Mouse (Mus musculus): Measurements from ENCODE around the gene Ascc2. TPM values are rescaled to one million over a fixed set of nuclear protein-coding genes. Genes with fewer than 3 reads are reported as not detected.

Ascc2 gene
- total RNA-seq, 4 experiments from 2014 or later: 16.3 to 20.8 (median 18.2) TPM

DNA sequence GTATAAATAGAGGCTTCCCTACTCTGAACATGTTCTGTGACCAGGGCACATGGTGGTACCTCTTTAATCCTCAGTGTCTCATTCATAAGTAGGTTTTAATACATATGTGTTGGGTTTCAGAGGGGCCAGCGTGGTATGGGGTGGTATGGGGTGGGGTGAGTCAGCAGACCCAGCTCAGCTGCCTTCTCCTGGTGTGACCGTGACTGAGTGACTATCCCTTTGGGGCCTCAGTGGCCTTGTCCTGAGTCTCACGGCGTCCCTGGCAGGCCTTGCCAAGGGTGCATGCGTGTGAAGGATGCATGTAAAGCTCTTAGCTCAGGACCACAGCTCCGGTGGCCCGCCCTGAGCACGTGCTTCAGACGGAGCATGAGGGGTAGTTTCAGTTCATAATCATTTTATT lies 82.4 kb downstream of the Ascc2 start:
- DNase-seq (ENCODE audit: low spot score in 2 of 2): no peak

DNA sequence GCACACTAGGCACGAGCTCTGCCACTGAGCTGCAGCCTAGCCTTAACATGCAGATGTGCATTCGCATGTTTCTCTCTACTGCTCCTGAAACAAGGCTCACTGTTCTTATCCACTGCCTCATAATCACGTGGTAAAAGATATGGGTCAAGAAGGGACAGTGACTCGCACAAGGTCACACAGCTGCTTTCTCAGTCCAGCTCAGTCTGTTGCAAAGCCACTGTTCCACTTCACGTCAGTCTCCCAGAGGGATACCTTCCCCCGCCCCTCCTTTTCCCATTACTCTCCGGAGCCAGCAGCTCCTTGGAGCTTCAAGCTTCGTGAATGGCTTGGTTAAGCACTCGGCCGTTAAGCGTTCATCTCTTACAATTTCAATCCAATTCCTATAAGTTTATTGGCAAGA lies 82.8 kb downstream of the Ascc2 start:
- DNase-seq (ENCODE audit: low spot score in 2 of 2): no peak

DNA sequence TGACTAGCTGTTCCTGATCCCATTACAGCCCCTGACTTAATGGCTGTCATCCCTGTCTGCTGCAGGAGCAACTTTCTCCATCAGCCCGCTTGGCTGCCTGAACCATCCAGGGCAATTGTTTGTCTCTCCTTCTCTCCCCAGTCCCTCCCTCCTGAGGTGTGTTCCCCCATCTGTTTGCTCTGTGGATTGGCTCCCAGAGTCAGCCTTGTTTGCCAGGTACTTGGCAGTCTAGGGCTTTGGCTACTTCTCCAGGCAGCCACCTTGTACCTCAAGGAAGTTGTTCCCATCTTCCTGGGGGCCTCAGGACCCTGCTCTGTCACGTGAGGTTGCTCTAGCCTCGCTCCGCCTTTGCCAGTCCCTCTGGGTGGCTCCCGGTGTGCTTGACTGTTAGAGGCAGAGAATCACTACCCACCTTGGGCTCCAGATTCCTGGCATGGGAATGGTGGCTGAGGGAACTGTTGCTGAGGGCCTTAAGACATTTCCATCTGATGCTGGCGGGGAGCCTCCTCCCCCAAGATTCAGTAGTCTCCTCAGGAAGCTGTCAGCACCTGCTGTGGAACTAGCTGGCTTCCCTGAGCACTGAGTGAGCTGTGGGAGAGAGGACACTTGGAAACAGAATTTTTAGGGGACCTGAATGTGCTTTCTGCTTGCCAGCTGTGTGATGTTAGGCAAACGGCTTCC lies 83.5 kb downstream of the Ascc2 start:
- no peak for DNase-seq (ENCODE audit: low spot score in 2 of 2)

DNA sequence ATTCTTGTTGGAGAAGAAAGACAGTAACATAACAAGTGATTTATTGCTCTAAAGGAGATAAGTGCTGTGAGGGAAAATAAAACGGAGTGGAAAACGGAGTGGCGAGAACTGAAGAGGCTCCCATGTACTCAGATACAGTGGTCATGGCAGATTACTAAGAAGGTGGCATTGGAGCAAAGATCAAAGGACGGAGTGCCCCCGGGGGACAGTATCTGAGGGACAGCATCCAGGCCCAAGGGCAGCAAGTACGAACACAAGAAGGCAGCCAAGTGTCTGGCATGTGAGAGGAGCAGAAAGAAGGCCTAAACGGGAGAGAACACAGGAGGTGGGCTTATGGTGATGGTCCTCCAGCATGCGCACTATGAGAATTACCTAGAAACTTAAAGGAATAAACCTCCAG lies 84.2 kb downstream of the Ascc2 start:
- no peak for DNase-seq (ENCODE audit: low spot score in 2 of 2)

DNA sequence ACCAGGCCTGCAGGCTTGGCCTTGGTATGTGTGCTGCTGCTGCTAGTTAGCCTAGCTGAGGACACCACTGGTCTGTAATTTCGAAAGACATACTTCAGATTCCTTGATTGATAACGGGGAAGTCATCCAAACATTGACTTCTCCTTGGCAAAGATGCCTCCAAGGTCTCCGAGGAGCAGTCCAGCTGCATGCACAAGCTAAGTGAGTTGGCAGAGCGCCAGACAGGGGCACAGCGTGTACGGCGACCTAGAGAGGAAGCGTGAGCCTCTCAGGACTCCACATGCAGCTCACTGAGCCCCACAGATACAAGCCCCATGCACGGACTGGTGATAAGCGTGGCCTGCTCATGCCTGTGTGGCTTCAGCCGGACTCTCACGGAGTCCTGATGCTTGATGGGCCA lies 92.1 kb downstream of the Ascc2 start:
- DNase-seq (ENCODE audit: low spot score in 2 of 2): no peak

DNA sequence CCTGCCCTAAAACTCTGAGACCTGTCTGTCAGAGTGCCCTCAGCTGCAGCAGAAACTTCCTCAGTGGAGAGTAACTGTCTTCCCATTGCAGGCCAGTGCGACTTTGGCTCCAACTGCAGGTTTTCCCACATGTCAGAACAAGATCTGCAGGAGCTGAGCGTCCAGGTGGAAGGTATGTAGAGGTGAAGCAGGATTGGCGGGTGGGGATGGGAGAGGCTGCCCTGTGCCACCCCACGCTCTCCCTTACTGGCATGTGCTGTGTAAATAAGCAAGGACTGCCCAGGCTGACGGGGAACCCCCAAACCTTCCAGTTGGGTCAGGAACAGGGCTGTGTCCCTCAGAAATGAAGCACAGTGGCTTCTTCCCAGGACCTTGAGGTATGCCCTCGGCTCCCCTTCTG lies 92.5 kb downstream of the Ascc2 start:
- DNase-seq (ENCODE audit: low spot score in 2 of 2): no peak

DNA sequence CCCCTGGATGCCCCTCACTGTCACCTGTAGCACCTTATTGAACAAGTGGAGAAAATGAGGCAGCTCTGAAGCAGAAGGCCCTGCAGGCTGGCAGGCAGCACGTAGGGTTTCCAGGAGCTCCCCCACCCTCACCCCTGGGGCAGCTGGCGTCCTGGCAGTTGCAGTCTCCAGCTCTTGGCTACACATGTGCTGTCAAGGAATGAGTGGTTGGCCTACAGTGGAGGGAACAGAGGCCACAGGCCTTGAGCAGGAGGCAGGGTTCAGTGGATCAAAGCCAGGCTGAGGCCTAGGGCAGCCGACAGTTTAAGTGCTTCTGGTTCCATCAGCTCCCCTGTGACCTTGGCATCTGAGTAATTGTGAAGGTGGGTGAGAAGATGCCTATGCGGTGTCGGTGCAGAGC lies 93.4 kb downstream of the Ascc2 start:
- no peak for DNase-seq (ENCODE audit: low spot score in 2 of 2)

DNA sequence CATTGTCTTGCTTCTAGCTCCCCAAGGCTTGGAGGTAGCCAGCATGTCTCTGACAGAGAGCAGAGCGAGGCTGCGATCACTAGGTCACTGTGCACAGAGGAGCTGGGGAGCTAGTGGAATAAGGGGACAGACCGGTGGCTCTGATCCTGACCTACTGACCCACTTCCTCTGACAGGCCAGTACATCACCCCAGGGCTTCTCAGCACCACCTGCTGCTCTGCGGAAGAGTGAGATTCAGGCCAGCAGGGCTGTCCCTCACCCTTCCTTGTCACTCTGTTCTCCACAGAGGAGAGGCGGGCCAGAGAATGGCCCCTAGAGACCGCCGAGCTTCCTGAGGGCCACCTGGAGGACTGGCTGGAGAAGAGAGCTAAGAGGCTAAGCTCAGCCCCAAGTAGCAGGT lies 94.2 kb downstream of the Ascc2 start:
- DNase-seq (ENCODE audit: low spot score in 2 of 2): no peak

DNA sequence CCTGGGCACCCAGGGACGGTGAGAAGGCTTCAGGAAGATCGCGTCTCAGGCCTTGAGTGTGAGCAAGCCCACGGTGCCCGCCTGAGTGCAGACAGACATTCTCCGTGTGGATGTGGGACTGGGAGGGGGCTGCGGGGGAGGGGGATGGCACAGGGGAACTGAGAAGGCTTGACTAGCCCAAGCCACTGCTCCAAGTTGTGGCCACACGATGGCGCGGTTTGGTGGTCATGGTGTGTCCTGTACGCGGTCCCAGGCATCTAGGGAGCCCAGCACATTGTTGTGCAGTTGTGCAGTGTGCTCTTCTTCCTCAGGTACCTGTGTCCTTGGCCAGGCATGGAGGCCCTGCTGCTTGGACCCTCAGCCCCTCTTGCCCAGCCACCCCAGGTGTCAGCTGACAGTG lies 96.6 kb downstream of the Ascc2 start:
- DNase-seq (ENCODE audit: low spot score in 2 of 2): no peak

Other genes starting within 250 kb of the Ascc2 start
- gene Hormad2, start 196.6 kb upstream of the Ascc2 start, total RNA-seq (2022): under 1 TPM in 1 of 4 experiments, not detected in 3; 0.23 TPM
- gene Mtmr3, start 42.9 kb upstream of the Ascc2 start, total RNA-seq (2022): 10 to 100 TPM; 66.2 to 74.0 (median 70.5) TPM
- not detected for gene Gm11032, start 17.7 kb upstream of the Ascc2 start, total RNA-seq (2022)
- gene Uqcr10, start 66.6 kb downstream of the Ascc2 start, total RNA-seq (2022): 100 to 1,000 TPM; 312 to 352 (median 336) TPM
- 10 to 100 TPM; 22.7 to 38.8 (median 27.7) TPM for gene Zmat5, start 66.9 kb downstream of the Ascc2 start, total RNA-seq (2022)
- 10 to 100 TPM; 23.9 to 30.2 (median 24.9) TPM for gene Cabp7, start 109.0 kb downstream of the Ascc2 start, total RNA-seq (2022)
- 10 to 100 TPM; 70.7 to 72.2 (median 71.5) TPM for gene Nf2, start 211.8 kb downstream of the Ascc2 start, total RNA-seq (2022)
- 100 to 1,000 TPM in 2 of 4 experiments, 10 to 100 TPM in 2; 85.0 to 108 (median 97.1) TPM for gene Nipsnap1, start 236.2 kb downstream of the Ascc2 start, total RNA-seq (2022)

All from left cerebral cortex, adult 8-10 months (tissue).